Comparison of ENCODE assay signal across 7 mouse cellular contexts in genomic region chr7:19157160-19157800, GRCm38 (mm10). TPM values are rescaled to one million over a fixed set of nuclear protein-coding genes. Genes with fewer than 3 reads are reported as not detected.
DNase-seq lines count a peak whose midpoint lies in the region; ATAC-seq and TF ChIP-seq lines count a peak whose summit lies in the region.

No protein-coding gene starts in this region.

- H3K27me3 ChIP-seq in embryonic facial prominence, embryonic 11.5 days (ENCODE audit: control insufficient read depth, insufficient read depth, low read length), result peaks cover 8% of the 10 kb centered on the region
- H3K27me3 ChIP-seq in kidney, adult 2 months (replicated peaks; ENCODE audit: control insufficient read depth, insufficient read depth, low read length), result no peaks in the 10 kb centered on the region
- H3K27me3 ChIP-seq in limb, embryonic 12.5 days, result peaks cover 38% of the 10 kb centered on the region
- H3K27me3 ChIP-seq in midbrain, embryonic 15.5 days (replicated peaks), result peaks cover 12% of the 10 kb centered on the region

- peak overlapping the region; percentile 16; the same call in 1 of the 2 replicates for H3K4me2 ChIP-seq in embryonic facial prominence, embryonic 11.5 days (ENCODE audit: low read depth, low read length)
- H3K4me2 ChIP-seq in limb, embryonic 12.5 days, result peak overlapping the region; percentile 41
- peak overlapping the region; percentile 47 for H3K4me2 ChIP-seq in midbrain, embryonic 15.5 days

- peak; percentile 90 for TF ChIP-seq CTCF in kidney, adult 2 months (conservative IDR thresholded peaks at IDR 0.05; ENCODE audit: insufficient read depth, insufficient read length, low read depth, low read length)

- ATAC-seq in embryonic facial prominence, embryonic 11.5 days (replicated peaks; ENCODE audit: insufficient number of reproducible peaks, low FRiP score, low TSS enrichment, low read depth), result peak; percentile 53
- ATAC-seq in limb, embryonic 12.5 days (ENCODE audit: insufficient number of reproducible peaks, insufficient read depth, low FRiP score, low TSS enrichment, low read depth), result peak; percentile 62; the same call in 1 of the 2 replicates
- ATAC-seq in midbrain, embryonic 15.5 days (replicated peaks), result peak; percentile 70

- H3K4me3 ChIP-seq in embryonic facial prominence, embryonic 11.5 days (ENCODE audit: low read depth, low read length), result no peak overlapping the region
- H3K4me3 ChIP-seq in kidney, adult 2 months (ENCODE audit: insufficient read depth, low read depth, low read length), result no peak overlapping the region
- H3K4me3 ChIP-seq in limb, embryonic 12.5 days (replicated peaks), result 0 out of 2 replicates have a peak overlapping the region, but pooled peaks have one; percentile 15
- peak overlapping the region; percentile 22 for H3K4me3 ChIP-seq in midbrain, embryonic 15.5 days

- peaks cover 7% of the 10 kb centered on the region for H3K36me3 ChIP-seq in embryonic facial prominence, embryonic 11.5 days (replicated peaks; ENCODE audit: control insufficient read depth, insufficient read depth, low read depth, low read length)
- H3K36me3 ChIP-seq in kidney, adult 2 months (ENCODE audit: control insufficient read depth, insufficient read depth, low read length), result no peaks in the 10 kb centered on the region
- peaks cover 32% of the 10 kb centered on the region for H3K36me3 ChIP-seq in limb, embryonic 12.5 days
- H3K36me3 ChIP-seq in midbrain, embryonic 15.5 days (replicated peaks), result peaks cover 15% of the 10 kb centered on the region; the same call in 1 of the 2 replicates

- DNase-seq in adrenal gland, postnatal 10 days, result peak; percentile 97
- peak; percentile 86 for DNase-seq in embryonic facial prominence, embryonic 11.5 days (ENCODE audit: low spot score)
- DNase-seq in heart, adult 18-20 months, result peak; percentile 89 to 93
- DNase-seq in kidney, adult 2 months, result peak; percentile 94
- peak; percentile 83 to 96 for DNase-seq in spleen, adult 18-20 months

- WGBS in embryonic facial prominence, embryonic 11.5 days, result 5% methylated on average over 30 of the region's 30 CpGs
- 7% methylated on average over 30 of the region's 30 CpGs for WGBS in kidney, adult 2 months
- 6% methylated on average over 30 of the region's 30 CpGs for WGBS in limb, embryonic 12.5 days
- 5% methylated on average over 30 of the region's 30 CpGs for WGBS in midbrain, embryonic 15.5 days

- H3K9ac ChIP-seq in embryonic facial prominence, embryonic 11.5 days (replicated peaks; ENCODE audit: low read length), result no peak overlapping the region
- peak overlapping the region; percentile 40; the same call in 1 of the 2 replicates for H3K9ac ChIP-seq in limb, embryonic 12.5 days (replicated peaks)
- H3K9ac ChIP-seq in midbrain, embryonic 15.5 days, result peak overlapping the region; percentile 33; the same call in 1 of the 2 replicates

- peaks cover 2% of the 10 kb centered on the region for H3K4me1 ChIP-seq in embryonic facial prominence, embryonic 11.5 days (ENCODE audit: control insufficient read depth, insufficient read depth, low read length)
- no peaks in the 10 kb centered on the region for H3K4me1 ChIP-seq in kidney, adult 2 months (ENCODE audit: control insufficient read depth, insufficient read depth, low read length)
- peaks cover 16% of the 10 kb centered on the region for H3K4me1 ChIP-seq in limb, embryonic 12.5 days (replicated peaks)
- peaks cover 24% of the 10 kb centered on the region for H3K4me1 ChIP-seq in midbrain, embryonic 15.5 days

- no peak for TF ChIP-seq POLR2A in kidney, adult 2 months (IDR thresholded peaks at IDR 0.05; ENCODE audit: low read depth, low read length)

- no peak overlapping the region for H3K27ac ChIP-seq in embryonic facial prominence, embryonic 11.5 days (replicated peaks; ENCODE audit: low read depth, low read length)
- no peak overlapping the region for H3K27ac ChIP-seq in kidney, adult 2 months (ENCODE audit: insufficient read depth, low read depth, low read length)
- no peak overlapping the region for H3K27ac ChIP-seq in limb, embryonic 12.5 days
- peak overlapping the region; percentile 73 for H3K27ac ChIP-seq in midbrain, embryonic 15.5 days

- no peaks in the 10 kb centered on the region for H3K9me3 ChIP-seq in embryonic facial prominence, embryonic 11.5 days (replicated peaks; ENCODE audit: control insufficient read depth, low read length)
- H3K9me3 ChIP-seq in limb, embryonic 12.5 days, result no peaks in the 10 kb centered on the region
- H3K9me3 ChIP-seq in midbrain, embryonic 15.5 days, result no peaks in the 10 kb centered on the region

RNA-seq across cellular contexts. Expression of gene Snrpd2, which starts 7.8 kb away (rescaled TPM):
- total RNA-seq in adrenal gland, postnatal 10 days (2021), result 10 to 100 TPM; 90.1 to 91.2 TPM
- 157 and 171 TPM in 2 replicates for polyA plus RNA-seq in embryonic facial prominence, embryonic 11.5 days (2014; fragmentation: Nextera tagmentation; extraction: Ambion mirVana)
- total RNA-seq in heart, adult 18-20 months (2021), result 10 to 100 TPM; 60.8 to 61.3 TPM
- polyA plus RNA-seq in kidney, adult 2 months (2012; rRNA removed), result 34.8 and 42.2 TPM in 2 replicates
- polyA plus RNA-seq in limb, embryonic 12.5 days (2016; fragmentation: Nextera tagmentation; extraction: Ambion mirVana), result 161 and 170 TPM in 2 replicates
- polyA plus RNA-seq in midbrain, embryonic 15.5 days (2015; fragmentation: Nextera tagmentation; extraction: Ambion mirVana), result 109 and 112 TPM in 2 replicates

RNA-seq across cellular contexts. Expression of gene Qpctl, which starts 8.2 kb away (rescaled TPM):
- total RNA-seq in adrenal gland, postnatal 10 days (2021), result 10 to 100 TPM; 12.5 to 12.6 TPM
- 9.4 and 9.7 TPM in 2 replicates for polyA plus RNA-seq in embryonic facial prominence, embryonic 11.5 days (2014; fragmentation: Nextera tagmentation; extraction: Ambion mirVana)
- total RNA-seq in heart, adult 18-20 months (2021), result 1 to 10 TPM; 4.0 to 4.2 TPM
- polyA plus RNA-seq in kidney, adult 2 months (2012; rRNA removed), result 11.9 and 12.1 TPM in 2 replicates
- 15.9 and 17.2 TPM in 2 replicates for polyA plus RNA-seq in limb, embryonic 12.5 days (2016; fragmentation: Nextera tagmentation; extraction: Ambion mirVana)
- polyA plus RNA-seq in midbrain, embryonic 15.5 days (2015; fragmentation: Nextera tagmentation; extraction: Ambion mirVana), result 26.4 and 27.0 TPM in 2 replicates

RNA-seq across cellular contexts. Expression of gene Gipr, which starts 8.6 kb away (rescaled TPM):
- under 1 TPM; 0.75 to 0.94 TPM for total RNA-seq in adrenal gland, postnatal 10 days (2021)
- polyA plus RNA-seq in embryonic facial prominence, embryonic 11.5 days (2014; fragmentation: Nextera tagmentation; extraction: Ambion mirVana), result 0.15 and 0.77 TPM in 2 replicates
- under 1 TPM in 1 of 2 experiments, not detected in 1; 0.13 TPM for total RNA-seq in heart, adult 18-20 months (2021)
- 0.13 and 0.20 TPM in 2 replicates for polyA plus RNA-seq in kidney, adult 2 months (2012; rRNA removed)
- polyA plus RNA-seq in limb, embryonic 12.5 days (2016; fragmentation: Nextera tagmentation; extraction: Ambion mirVana), result 0.18 and 0.36 TPM in 2 replicates
- polyA plus RNA-seq in midbrain, embryonic 15.5 days (2015; fragmentation: Nextera tagmentation; extraction: Ambion mirVana), result 3.5 and 4.3 TPM in 2 replicates

RNA-seq across cellular contexts. Expression of gene Eml2, which starts 18.9 kb away (rescaled TPM):
- 10 to 100 TPM; 37.7 to 41.0 TPM for total RNA-seq in adrenal gland, postnatal 10 days (2021)
- polyA plus RNA-seq in embryonic facial prominence, embryonic 11.5 days (2014; fragmentation: Nextera tagmentation; extraction: Ambion mirVana), result 2.1 and 2.3 TPM in 2 replicates
- total RNA-seq in heart, adult 18-20 months (2021), result 10 to 100 TPM; 36.7 to 38.7 TPM
- polyA plus RNA-seq in kidney, adult 2 months (2012; rRNA removed), result 38.8 and 39.0 TPM in 2 replicates
- 3.9 and 5.9 TPM in 2 replicates for polyA plus RNA-seq in limb, embryonic 12.5 days (2016; fragmentation: Nextera tagmentation; extraction: Ambion mirVana)
- polyA plus RNA-seq in midbrain, embryonic 15.5 days (2015; fragmentation: Nextera tagmentation; extraction: Ambion mirVana), result 8.9 and 10.8 TPM in 2 replicates

RNA-seq across cellular contexts. Expression of gene Fbxo46, which starts 37.6 kb away (rescaled TPM):
- 10 to 100 TPM; 10.7 to 11.1 TPM for total RNA-seq in adrenal gland, postnatal 10 days (2021)
- polyA plus RNA-seq in embryonic facial prominence, embryonic 11.5 days (2014; fragmentation: Nextera tagmentation; extraction: Ambion mirVana), result 7.4 and 7.7 TPM in 2 replicates
- 1 to 10 TPM; 5.5 to 5.7 TPM for total RNA-seq in heart, adult 18-20 months (2021)
- polyA plus RNA-seq in kidney, adult 2 months (2012; rRNA removed), result 9.2 and 9.5 TPM in 2 replicates
- 19.3 and 19.6 TPM in 2 replicates for polyA plus RNA-seq in limb, embryonic 12.5 days (2016; fragmentation: Nextera tagmentation; extraction: Ambion mirVana)
- polyA plus RNA-seq in midbrain, embryonic 15.5 days (2015; fragmentation: Nextera tagmentation; extraction: Ambion mirVana), result 21.1 and 21.4 TPM in 2 replicates

Comparison
In these comparisons a context has a peak if more than half of its experiments do, and no peak if none do; other contexts are left out.
1. H3K4me3 ChIP-seq: peak in limb, embryonic 12.5 days (single experiment) and midbrain, embryonic 15.5 days (single experiment); none in embryonic facial prominence, embryonic 11.5 days (single experiment) and kidney, adult 2 months (single experiment).
2. Peak in every context shown above with its lines, with median percentiles within 50 percentile points of each other: DNase-seq, ATAC-seq and H3K4me2 ChIP-seq.